Mouse (Mus musculus) liver, adult 2 months (tissue): ENCODE measurements around the gene Ptgs2.

Experiments used
- CTCF ChIP-seq: fragments of 200-500 bp; IDR thresholded peaks from 2 replicates; pipeline ENCODE4 v1.5.1; 2011; ENCODE audit warnings: low read depth, low read length, control low read depth
- POLR2A ChIP-seq: fragments of 200-500 bp; IDR thresholded peaks from 2 replicates; pipeline ENCODE4 v1.6.1; 2011; ENCODE audit warnings: low read length, control low read depth; ENCODE audit not compliant: insufficient read depth; ENCODE audit errors: extremely low read depth

- no peak for TF ChIP-seq POLR2A
- no peak for TF ChIP-seq CTCF
Measured at GRCm38 (mm10) chr1:150097721-150098120, 2.1 kb upstream of the Ptgs2 start.
